Mouse (Mus musculus) neural tube, embryonic 13.5 days (tissue): Measurements from ENCODE around the gene Socs1. TPM values are rescaled to one million over a fixed set of nuclear protein-coding genes. Genes with fewer than 3 reads are reported as not detected.

Experiments used
- ATAC-seq: fragments of 200-750 bp; cut with Nextera tagmentation; 2 replicates; pipeline ENCODE4 v1.8.0; 2017; ENCODE audit warnings: low read depth, mild to moderate bottlenecking, moderate TSS enrichment, moderate library complexity
- H3K27ac ChIP-seq: fragments of 300-500 bp; sonication (generic); replicated peaks from 2 replicates; pipeline ENCODE4 v1.5.1; 2015; ENCODE audit warnings: moderate library complexity, mild to moderate bottlenecking, inconsistent platforms
- H3K27me3 ChIP-seq: fragments of 300-500 bp; sonication (generic); 2 replicates; pipeline ENCODE4 v1.6.1; 2015; ENCODE audit warnings: mild to moderate bottlenecking, inconsistent platforms
- H3K36me3 ChIP-seq: fragments of 300-500 bp; sonication (generic); 2 replicates; pipeline ENCODE4 v1.6.1; 2015; ENCODE audit warnings: mild to moderate bottlenecking, inconsistent platforms
- H3K4me1 ChIP-seq: fragments of 300-500 bp; sonication (generic); replicated peaks from 2 replicates; pipeline ENCODE4 v1.6.1; 2015; ENCODE audit warnings: inconsistent platforms
- H3K4me2 ChIP-seq: fragments of 300-500 bp; sonication (generic); 2 replicates; pipeline ENCODE4 v1.6.1; 2015; ENCODE audit warnings: inconsistent platforms, mild to moderate bottlenecking, moderate library complexity
- H3K4me3 ChIP-seq: fragments of 300-500 bp; sonication (generic); 2 replicates; pipeline ENCODE4 v1.5.1; 2015; ENCODE audit warnings: mild to moderate bottlenecking, inconsistent platforms
- H3K9ac ChIP-seq: fragments of 300-500 bp; sonication (generic); 2 replicates; pipeline ENCODE4 v1.6.1; 2015; ENCODE audit warnings: moderate library complexity, mild to moderate bottlenecking, inconsistent platforms
- H3K9me3 ChIP-seq: fragments of 300-500 bp; sonication (generic); 2 replicates; pipeline ENCODE4 v1.6.1; 2016; ENCODE audit warnings: inconsistent platforms
- WGBS: fragments of 180-500 bp; shearing (Covaris S2); methylation state at CpG from one replicate; pipeline ENCODE4 v1.1.7; 2015; 5-methylcytosine and 5-hydroxymethylcytosine counted together
- polyA plus RNA-seq: library from polyadenylated mRNA; unstranded; fragments of >200 nt; fragmentation: Nextera tagmentation; extraction: Ambion mirVana; gene quantifications from 2 replicates; pipeline ENCODE4 v1.2.1, GENCODE M21; 2015

The Socs1 gene
- polyA plus RNA-seq, 1 experiment from 2014 or later = 3.7 TPM

DNA sequence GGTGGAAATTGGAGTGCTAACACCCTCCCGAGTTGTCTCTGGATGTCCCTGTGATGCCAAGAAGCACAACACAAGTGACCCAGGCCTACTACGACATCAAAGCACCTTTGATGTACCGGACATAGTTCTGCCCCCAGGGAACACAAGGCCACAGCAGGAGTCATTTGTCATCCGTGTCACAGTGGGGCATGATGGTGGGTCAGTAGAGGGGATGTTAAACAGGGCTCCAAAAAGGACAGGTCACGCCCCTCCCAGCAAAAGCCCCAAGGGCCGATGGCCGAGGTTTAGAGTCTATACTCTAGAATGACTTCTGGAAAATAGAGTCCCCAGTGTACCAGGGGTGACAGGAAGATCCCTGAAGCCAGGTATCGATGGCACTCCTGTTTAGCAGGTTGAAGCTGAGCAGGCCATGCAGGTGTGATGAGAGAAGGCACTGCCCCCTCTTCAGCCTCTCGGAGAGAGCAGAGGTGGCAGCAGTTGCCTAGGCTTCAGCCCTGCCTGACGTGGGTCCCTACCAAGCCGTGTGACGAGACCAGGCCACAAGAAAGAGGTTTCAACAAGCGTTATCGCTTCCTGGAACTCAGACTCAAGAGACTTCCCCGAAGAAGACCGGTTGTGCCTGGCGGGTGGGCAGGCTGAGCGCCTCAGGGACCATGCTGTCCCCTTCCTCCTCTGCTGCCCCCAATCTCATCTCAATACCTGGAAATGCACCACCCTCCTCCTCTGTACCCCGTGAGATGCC, 13.4 kb downstream of the Socs1 start:
- Histone ChIP-seq H3K4me3 (no peak overlapping the region), H3K36me3 (no peaks in the 10 kb centered on the region), H3K4me1 (0 out of 2 replicates have a peak, but pooled peaks cover 5% of the 10 kb centered on the region), H3K4me2 (no peak overlapping the region), H3K27me3 (0 out of 2 replicates have a peak, but pooled peaks cover 3% of the 10 kb centered on the region), H3K9me3 (no peaks in the 10 kb centered on the region), H3K9ac (no peak overlapping the region), H3K27ac (no peak overlapping the region)
- WGBS = 48% methylated on average over 19 of the region's 19 CpGs
- no peak for ATAC-seq

DNA sequence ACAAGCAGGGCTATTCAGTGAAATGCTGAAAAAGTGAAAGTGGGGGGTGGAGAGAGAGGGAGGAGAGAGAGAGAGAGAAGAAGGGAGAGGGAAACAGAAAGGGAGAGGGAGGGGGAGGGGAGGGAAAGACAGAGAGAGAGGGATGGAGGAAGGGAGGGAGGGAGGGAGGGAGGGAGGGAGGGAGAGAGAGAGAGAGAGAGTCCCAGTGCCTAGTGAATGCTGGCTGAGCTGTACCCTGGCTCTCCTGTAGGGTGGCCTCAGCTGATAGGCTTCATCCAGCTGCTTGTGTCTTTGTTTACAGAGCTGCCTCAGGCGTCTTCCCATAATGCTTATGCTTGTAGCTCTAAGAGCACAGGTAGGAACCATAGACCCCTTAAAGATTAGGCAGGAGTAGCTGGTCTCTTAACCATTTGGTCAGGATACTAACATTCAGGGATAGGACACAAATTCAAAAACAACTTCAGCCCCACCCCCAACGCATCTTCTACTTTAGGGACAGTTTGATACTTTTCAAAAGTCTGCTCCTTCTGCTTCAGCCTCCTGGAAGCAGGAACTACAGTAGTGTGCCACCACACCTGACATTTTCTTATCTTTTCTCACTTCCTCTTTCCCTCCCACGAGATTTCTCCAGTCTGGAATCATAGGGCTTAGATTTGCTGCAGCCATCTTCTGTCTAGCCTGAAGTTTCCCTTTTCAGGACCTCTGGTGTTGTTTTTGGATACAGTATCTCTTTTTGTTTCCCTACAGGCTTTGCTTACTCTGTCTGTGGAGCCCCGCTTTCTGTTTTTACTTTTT, 14.6 kb downstream of the Socs1 start:
- ATAC-seq = no peak
- H3K9ac ChIP-seq = no peak overlapping the region
- 68% methylated on average over 4 of the region's 4 CpGs for WGBS
- no peak overlapping the region for H3K4me3 ChIP-seq
- H3K4me1 ChIP-seq = 0 out of 2 replicates have a peak, but pooled peaks cover 5% of the 10 kb centered on the region
- 0 out of 2 replicates have a peak, but pooled peaks cover 3% of the 10 kb centered on the region for H3K27me3 ChIP-seq
- no peaks in the 10 kb centered on the region for H3K9me3 ChIP-seq
- H3K27ac ChIP-seq = no peak overlapping the region
- H3K4me2 ChIP-seq = no peak overlapping the region
- no peaks in the 10 kb centered on the region for H3K36me3 ChIP-seq

DNA sequence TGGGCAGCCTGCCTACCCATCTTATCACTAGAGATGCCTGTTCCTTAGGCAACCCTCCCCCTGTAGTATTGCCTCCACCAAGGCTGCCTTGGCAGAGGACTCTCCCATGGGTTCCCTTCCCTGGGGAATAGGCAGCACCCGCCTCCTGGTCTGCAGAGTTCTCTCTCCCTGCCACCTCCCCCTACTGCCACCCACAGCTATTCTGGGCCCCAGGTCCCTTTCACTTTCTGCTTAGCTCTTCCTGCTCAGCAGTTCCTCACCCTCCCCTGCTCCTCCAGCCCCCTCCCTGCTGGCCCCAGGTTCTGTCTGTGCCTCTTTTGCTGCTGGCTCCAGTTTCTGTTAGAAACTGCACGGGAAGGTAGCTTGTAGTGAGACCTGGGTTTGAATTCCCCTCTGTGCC, 15.7 kb downstream of the Socs1 start:
- 43% methylated on average over 2 of the region's 2 CpGs for WGBS
- Histone ChIP-seq H3K9ac (no peak overlapping the region), H3K9me3 (no peaks in the 10 kb centered on the region), H3K27ac (no peak overlapping the region), H3K4me3 (no peak overlapping the region), H3K27me3 (0 out of 2 replicates have a peak, but pooled peaks cover 3% of the 10 kb centered on the region), H3K4me1 (0 out of 2 replicates have a peak, but pooled peaks cover 5% of the 10 kb centered on the region), H3K36me3 (no peaks in the 10 kb centered on the region), H3K4me2 (no peak overlapping the region)
- no peak for ATAC-seq

DNA sequence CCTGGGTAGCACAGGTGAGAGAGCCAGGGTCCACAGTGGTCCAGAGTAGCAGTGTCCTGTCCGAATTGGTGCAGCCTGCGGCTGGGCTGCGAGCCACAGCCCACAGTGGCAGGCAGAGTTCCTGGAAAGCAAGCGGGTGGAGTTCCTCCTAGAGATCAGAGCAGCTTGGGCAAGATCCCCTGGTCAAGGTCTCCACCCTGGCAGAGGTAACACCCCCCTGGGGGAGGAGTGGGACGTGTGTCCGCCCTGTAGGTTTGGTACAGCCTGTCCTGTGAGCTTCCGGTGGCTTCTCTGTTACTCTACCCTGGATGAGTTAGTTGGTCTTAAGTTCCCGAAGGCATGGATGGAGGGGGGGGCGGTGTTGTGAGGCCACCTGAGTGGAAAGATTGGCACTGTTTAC, 16.5 kb downstream of the Socs1 start:
- 0 out of 2 replicates have a peak, but pooled peaks cover 3% of the 10 kb centered on the region for H3K27me3 ChIP-seq
- H3K4me1 ChIP-seq = 0 out of 2 replicates have a peak, but pooled peaks cover 5% of the 10 kb centered on the region
- no peak overlapping the region for H3K4me2 ChIP-seq
- H3K36me3 ChIP-seq = no peaks in the 10 kb centered on the region
- no peaks in the 10 kb centered on the region for H3K9me3 ChIP-seq
- no peak for ATAC-seq
- WGBS = 61% methylated on average over 9 of the region's 9 CpGs
- H3K9ac ChIP-seq = no peak overlapping the region
- no peak overlapping the region for H3K27ac ChIP-seq
- no peak overlapping the region for H3K4me3 ChIP-seq

DNA sequence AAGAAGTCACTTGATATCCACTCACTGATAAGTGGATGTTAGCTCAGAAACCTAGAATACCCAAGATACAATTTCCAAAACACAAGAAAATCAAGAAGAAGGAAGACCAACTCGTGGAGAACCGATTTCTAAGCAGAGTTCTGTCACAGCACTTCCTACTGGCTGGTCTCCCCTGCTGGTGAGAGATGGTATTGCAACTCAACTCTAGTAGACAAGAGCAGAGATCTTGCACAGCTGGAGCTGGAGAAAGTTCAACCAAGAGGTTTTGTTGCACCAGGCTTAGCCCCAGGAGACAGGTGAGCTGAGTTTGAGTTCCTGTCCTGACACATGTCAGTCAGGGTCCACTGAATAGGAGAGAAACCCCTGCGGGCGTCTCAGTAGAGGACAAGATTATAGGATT, 18.2 kb downstream of the Socs1 start:
- Histone ChIP-seq H3K4me1 (0 out of 2 replicates have a peak, but pooled peaks cover 5% of the 10 kb centered on the region), H3K4me3 (no peak overlapping the region), H3K36me3 (no peaks in the 10 kb centered on the region), H3K4me2 (no peak overlapping the region), H3K27ac (no peak overlapping the region), H3K9ac (no peak overlapping the region), H3K27me3 (0 out of 2 replicates have a peak, but pooled peaks cover 3% of the 10 kb centered on the region), H3K9me3 (no peaks in the 10 kb centered on the region)
- no peak for ATAC-seq
- 59% methylated on average over 4 of the region's 4 CpGs for WGBS

DNA sequence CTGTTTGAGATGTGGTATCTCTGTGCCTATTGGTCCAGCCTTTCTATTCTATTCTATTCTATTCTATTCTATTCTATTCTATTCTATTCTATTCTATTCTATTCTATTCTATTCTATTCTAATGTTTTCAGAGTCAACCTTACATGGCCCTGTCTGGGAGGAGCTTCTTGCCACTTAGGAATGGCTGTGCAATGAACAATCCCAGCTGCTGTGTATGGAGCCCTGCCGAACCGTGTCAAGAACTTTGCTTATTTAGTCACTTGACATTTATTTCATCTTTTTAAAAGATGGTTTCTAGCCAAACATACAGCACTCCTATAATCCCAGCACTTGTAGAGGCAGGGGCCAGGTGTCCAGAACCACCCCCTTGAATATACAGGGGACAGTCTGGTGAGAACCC, 21.0 kb downstream of the Socs1 start:
- no peak overlapping the region for H3K4me2 ChIP-seq
- no peak overlapping the region for H3K9ac ChIP-seq
- 58% methylated on average over 2 of the region's 2 CpGs for WGBS
- H3K27ac ChIP-seq = no peak overlapping the region
- no peaks in the 10 kb centered on the region for H3K9me3 ChIP-seq
- ATAC-seq = no peak
- no peak overlapping the region for H3K4me3 ChIP-seq
- H3K36me3 ChIP-seq = no peaks in the 10 kb centered on the region
- peaks cover 5% of the 10 kb centered on the region; the same call in 1 of the 2 replicates for H3K4me1 ChIP-seq
- H3K27me3 ChIP-seq = 0 out of 2 replicates have a peak, but pooled peaks cover 3% of the 10 kb centered on the region

DNA sequence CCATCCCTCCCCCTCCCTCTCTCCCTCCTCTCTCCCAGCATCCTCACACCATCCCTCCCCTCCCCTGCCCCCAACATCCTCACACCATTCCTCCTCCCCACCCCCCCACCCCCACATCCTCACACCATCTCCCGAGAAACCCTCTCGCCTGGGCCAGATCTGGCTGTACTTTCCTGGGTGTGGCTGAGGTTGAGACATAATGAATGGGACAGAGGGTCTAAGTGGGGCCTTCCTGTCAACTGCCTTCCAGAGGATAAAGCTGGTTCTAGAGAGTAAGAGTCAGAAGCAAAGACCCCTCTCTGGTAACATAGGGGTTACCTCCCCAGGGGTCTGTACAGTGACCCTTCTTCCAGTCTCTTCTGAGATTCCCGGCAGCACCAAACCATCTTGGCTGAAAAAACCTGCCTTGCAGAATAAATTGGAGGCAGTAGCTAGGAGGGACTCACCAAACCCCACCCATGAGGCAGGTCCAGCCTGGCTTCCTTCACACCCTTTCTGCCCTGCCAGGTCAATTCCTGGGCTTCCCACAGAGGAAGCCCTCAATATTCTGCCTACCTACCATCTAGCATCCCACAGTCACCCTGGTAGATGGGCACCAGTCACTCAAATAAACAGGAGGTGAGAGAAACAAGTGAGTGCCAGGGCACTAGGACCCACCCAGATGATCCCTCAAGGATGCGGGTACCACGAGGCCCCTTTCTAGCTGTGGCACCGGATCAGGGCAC, 21.6 kb downstream of the Socs1 start:
- Histone ChIP-seq H3K4me3 (no peak overlapping the region), H3K9ac (no peak overlapping the region), H3K36me3 (no peaks in the 10 kb centered on the region), H3K27me3 (0 out of 2 replicates have a peak, but pooled peaks cover under 1% of the 10 kb centered on the region), H3K4me2 (no peak overlapping the region), H3K27ac (no peak overlapping the region), H3K4me1 (peaks cover 5% of the 10 kb centered on the region; the same call in 1 of the 2 replicates), H3K9me3 (no peaks in the 10 kb centered on the region)
- ATAC-seq = no peak
- 73% methylated on average over 6 of the region's 6 CpGs for WGBS

DNA sequence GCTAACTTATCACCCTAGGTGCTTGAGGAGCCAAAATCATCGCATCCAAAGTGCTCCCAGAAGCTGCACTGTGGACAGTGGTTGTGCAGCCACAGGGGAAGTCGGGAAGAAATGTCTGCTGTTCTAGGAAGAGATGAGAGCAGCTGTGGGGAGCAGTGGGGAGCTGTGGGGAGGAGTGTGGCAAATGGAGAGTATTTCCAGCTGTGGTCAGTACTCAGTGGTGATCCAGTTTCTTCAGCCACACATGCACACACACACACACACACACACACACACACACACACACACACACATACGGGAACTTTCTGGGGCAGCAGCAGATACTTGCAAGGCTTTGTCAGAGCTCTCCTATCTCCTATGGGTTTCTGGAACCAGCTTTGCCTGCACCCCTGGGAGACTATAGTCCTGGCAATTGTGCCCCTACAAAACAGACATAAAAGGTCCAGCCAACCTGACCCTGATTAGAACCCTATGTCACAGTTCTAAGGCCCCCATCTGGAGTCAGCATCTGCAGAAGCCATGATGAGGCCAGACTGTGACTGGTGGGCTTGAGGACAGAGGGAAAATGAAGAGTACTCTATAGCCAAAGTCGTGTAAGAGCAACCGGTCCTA, 22.7 kb downstream of the Socs1 start:
- 72% methylated on average over 5 of the region's 5 CpGs for WGBS
- H3K27me3 ChIP-seq = no peaks in the 10 kb centered on the region
- no peak for ATAC-seq
- H3K9me3 ChIP-seq = no peaks in the 10 kb centered on the region
- H3K36me3 ChIP-seq = no peaks in the 10 kb centered on the region
- no peak overlapping the region for H3K4me3 ChIP-seq
- H3K9ac ChIP-seq = no peak overlapping the region
- H3K4me2 ChIP-seq = no peak overlapping the region
- peaks cover 5% of the 10 kb centered on the region; the same call in 1 of the 2 replicates for H3K4me1 ChIP-seq
- H3K27ac ChIP-seq = no peak overlapping the region

DNA sequence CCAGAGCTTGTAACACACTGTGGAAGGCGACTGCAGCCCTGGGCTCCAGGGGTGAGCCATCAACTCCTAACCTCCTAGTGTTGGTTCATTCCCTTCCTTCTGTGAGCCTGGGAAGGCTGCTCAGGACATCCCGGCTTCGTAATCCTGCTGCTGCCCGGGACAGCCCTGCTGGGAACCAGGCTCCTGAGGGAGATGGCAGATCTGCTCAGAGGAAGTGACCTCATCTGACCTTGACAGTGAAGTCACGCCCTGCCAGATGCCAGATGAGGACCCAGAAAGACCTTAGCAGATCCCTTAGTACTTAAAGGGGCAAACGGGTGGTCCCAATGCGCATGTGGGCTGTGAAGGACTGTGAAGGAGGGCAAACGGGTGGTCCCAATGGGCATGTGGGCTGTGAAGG, 24.2 kb downstream of the Socs1 start:
- ATAC-seq = no peak
- Histone ChIP-seq H3K4me2 (no peak overlapping the region), H3K27ac (no peak overlapping the region), H3K36me3 (no peaks in the 10 kb centered on the region), H3K9me3 (no peaks in the 10 kb centered on the region), H3K27me3 (no peaks in the 10 kb centered on the region), H3K4me1 (peaks cover 5% of the 10 kb centered on the region; the same call in 1 of the 2 replicates), H3K4me3 (no peak overlapping the region), H3K9ac (no peak overlapping the region)
- 82% methylated on average over 8 of the region's 8 CpGs for WGBS

DNA sequence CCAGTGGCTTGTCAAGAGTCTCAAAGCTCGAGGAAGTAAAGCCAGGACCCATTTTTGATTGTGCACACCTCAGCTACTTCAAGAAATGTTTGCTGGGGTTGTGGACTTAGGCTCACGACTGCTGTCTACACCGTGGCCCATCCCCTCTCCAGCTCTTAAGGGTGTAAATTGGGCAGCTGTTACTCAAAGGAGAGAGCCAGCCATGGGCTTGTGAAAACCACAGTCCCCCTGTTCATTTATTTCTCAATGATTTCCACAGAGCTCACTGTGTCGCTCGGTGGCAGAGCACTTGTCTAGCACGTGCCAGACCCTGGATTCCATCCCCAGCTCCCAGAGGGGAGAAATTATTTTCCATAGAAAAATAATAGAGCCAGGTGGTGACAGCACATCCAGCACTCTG, 29.2 kb downstream of the Socs1 start:
- H3K27me3 ChIP-seq = no peaks in the 10 kb centered on the region
- no peak overlapping the region for H3K9ac ChIP-seq
- no peak overlapping the region for H3K4me2 ChIP-seq
- H3K4me1 ChIP-seq = peaks cover 5% of the 10 kb centered on the region; the same call in 1 of the 2 replicates
- no peaks in the 10 kb centered on the region for H3K9me3 ChIP-seq
- no peak for ATAC-seq
- no peaks in the 10 kb centered on the region for H3K36me3 ChIP-seq
- H3K27ac ChIP-seq = no peak overlapping the region
- H3K4me3 ChIP-seq = no peak overlapping the region
- WGBS = 71% methylated on average over 5 of the region's 6 CpGs

DNA sequence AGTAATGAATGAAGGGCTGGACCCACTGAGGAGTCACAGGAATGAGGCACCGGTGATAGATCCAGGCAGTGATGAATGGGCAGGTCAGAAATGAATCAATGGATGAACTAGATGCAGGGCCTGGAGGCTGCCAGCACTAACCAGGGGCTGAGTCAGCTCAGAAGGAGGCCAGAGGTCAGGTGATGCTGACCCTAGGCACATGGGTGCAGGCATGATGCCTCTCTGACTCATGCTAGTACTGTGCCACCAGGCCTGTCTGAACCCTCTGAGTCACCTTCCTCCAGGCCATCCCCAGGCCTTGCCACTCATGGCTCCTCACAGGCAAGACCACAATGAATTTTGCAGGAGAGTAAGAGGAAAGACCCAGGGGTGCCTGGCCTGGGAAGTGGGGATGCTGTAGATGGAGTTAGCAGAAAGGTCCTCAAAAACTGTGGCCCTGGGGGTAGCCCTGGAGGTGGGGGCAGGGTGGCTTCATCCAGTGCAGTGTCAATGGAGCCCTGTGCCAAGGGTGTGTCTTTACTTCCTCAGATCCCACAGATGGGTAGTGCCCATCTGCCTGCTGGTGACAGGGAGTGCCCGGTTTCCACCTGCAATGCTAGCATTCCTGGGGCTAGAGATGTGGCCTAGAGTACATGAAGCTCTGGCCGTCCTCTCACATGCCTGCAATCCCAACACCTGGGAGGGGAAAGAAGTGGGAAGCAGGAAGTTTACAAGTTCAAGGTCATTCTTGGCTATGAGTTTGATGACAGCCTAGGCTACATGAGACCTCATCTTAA, 30.6 kb downstream of the Socs1 start:
- ATAC-seq = no peak

More for the DNA sequence above, 30.6 kb downstream of the Socs1 start:
- no peak overlapping the region for H3K4me2 ChIP-seq
- H3K36me3 ChIP-seq = no peaks in the 10 kb centered on the region
- no peak overlapping the region for H3K4me3 ChIP-seq
- H3K9ac ChIP-seq = no peak overlapping the region
- WGBS = 90% methylated on average over 3 of the region's 3 CpGs
- no peak overlapping the region for H3K27ac ChIP-seq
- H3K9me3 ChIP-seq = no peaks in the 10 kb centered on the region
- H3K4me1 ChIP-seq = peaks cover 1% of the 10 kb centered on the region; the same call in 1 of the 2 replicates
- H3K27me3 ChIP-seq = no peaks in the 10 kb centered on the region
